Mouse (Mus musculus) lung, adult 2 months (tissue): ENCODE results near the gene Bcas3.
A peak's percentile ranks its signal among the peaks of the same experiment; 100 is the strongest.

Source experiments
- CTCF ChIP-seq: fragments of 200-500 bp; IDR thresholded peaks from 2 replicates; pipeline ENCODE4 v1.5.1; 2011; ENCODE audit warnings: mild to moderate bottlenecking, low read length, control low read depth; ENCODE audit not compliant: insufficient read depth
- POLR2A ChIP-seq: fragments of 200-500 bp; IDR thresholded peaks from 2 replicates; pipeline ENCODE4 v1.6.1; 2011; ENCODE audit warnings: low read depth, mild to moderate bottlenecking, control low read depth, low read length, borderline replicate concordance; ENCODE audit errors: extremely low read depth

- no peak for TF ChIP-seq POLR2A
- TF ChIP-seq CTCF: peak; percentile 19; the same call in 1 of the 2 replicates
These were observed 41.1 kb upstream of the Bcas3 start for GRCm38 (mm10) chr11:85311645-85312490.
